Mouse (Mus musculus) forebrain, embryonic 14.5 days (tissue): ENCODE measurements around the gene Hip1r. TPM values are rescaled to one million over a fixed set of nuclear protein-coding genes. Genes with fewer than 3 reads are reported as not detected.

Experiments used
- ATAC-seq: fragments of 200-750 bp; cut with Nextera tagmentation; 2 replicates; pipeline ENCODE4 v1.8.0; 2017; ENCODE audit warnings: mild to moderate bottlenecking, moderate library complexity
- DNase-seq: peaks from one replicate; pipeline ENCODE4 v3.0.0-alpha.2; 2015; ENCODE audit warnings: low spot score
- H3K27ac ChIP-seq: fragments of 300-500 bp; sonication (generic); 2 replicates; pipeline ENCODE4 v1.5.1; 2014; ENCODE audit warnings: low read depth, mild to moderate bottlenecking, control low read depth, low read length, moderate library complexity
- H3K27me3 ChIP-seq: fragments of 300-500 bp; sonication (generic); replicated peaks from 2 replicates; pipeline ENCODE4 v1.6.1; 2014; ENCODE audit warnings: low read length, control low read depth, mixed read lengths; ENCODE audit not compliant: control insufficient read depth, insufficient read depth
- H3K36me3 ChIP-seq: fragments of 300-500 bp; sonication (generic); 2 replicates; pipeline ENCODE4 v1.6.1; 2014; ENCODE audit warnings: low read length, control low read depth; ENCODE audit not compliant: control insufficient read depth, insufficient read depth
- H3K4me1 ChIP-seq: fragments of 300-500 bp; sonication (generic); 2 replicates; pipeline ENCODE4 v1.6.1; 2014; ENCODE audit warnings: antibody characterized with exemption, low read length, control low read depth; ENCODE audit not compliant: control insufficient read depth, insufficient read depth
- H3K4me2 ChIP-seq: fragments of 300-500 bp; sonication (generic); 2 replicates; pipeline ENCODE4 v1.6.1; 2014; ENCODE audit warnings: mild to moderate bottlenecking, control low read depth, low read length
- H3K4me3 ChIP-seq: fragments of 300-500 bp; sonication (generic); 2 replicates; pipeline ENCODE4 v1.5.1; 2014; ENCODE audit warnings: low read depth, low read length, control low read depth
- H3K9ac ChIP-seq: fragments of 300-500 bp; sonication (generic); 2 replicates; pipeline ENCODE4 v1.6.1; 2014; ENCODE audit warnings: mild to moderate bottlenecking, low read length, control low read depth, moderate library complexity
- H3K9me3 ChIP-seq: fragments of 300-500 bp; sonication (generic); replicated peaks from 2 replicates; pipeline ENCODE4 v1.6.1; 2016; ENCODE audit warnings: low read length, control low read depth, mixed read lengths; ENCODE audit not compliant: control insufficient read depth
- WGBS: fragments of 180-500 bp; shearing (Covaris S2); extraction: QIAGEN DNeasy Blood & Tissue Kit; methylation state at CpG from one replicate; pipeline ENCODE4 v1.1.7; 2014; 5-methylcytosine and 5-hydroxymethylcytosine counted together
- polyA plus RNA-seq: library from polyadenylated mRNA; unstranded; fragments of >200 nt; fragmentation: Nextera tagmentation; extraction: Ambion mirVana; gene quantifications from 2 replicates; pipeline ENCODE4 v1.2.1, GENCODE M21; 2014

Hip1r gene
- 12.4 and 27.1 TPM in 2 replicates for polyA plus RNA-seq

DNA sequence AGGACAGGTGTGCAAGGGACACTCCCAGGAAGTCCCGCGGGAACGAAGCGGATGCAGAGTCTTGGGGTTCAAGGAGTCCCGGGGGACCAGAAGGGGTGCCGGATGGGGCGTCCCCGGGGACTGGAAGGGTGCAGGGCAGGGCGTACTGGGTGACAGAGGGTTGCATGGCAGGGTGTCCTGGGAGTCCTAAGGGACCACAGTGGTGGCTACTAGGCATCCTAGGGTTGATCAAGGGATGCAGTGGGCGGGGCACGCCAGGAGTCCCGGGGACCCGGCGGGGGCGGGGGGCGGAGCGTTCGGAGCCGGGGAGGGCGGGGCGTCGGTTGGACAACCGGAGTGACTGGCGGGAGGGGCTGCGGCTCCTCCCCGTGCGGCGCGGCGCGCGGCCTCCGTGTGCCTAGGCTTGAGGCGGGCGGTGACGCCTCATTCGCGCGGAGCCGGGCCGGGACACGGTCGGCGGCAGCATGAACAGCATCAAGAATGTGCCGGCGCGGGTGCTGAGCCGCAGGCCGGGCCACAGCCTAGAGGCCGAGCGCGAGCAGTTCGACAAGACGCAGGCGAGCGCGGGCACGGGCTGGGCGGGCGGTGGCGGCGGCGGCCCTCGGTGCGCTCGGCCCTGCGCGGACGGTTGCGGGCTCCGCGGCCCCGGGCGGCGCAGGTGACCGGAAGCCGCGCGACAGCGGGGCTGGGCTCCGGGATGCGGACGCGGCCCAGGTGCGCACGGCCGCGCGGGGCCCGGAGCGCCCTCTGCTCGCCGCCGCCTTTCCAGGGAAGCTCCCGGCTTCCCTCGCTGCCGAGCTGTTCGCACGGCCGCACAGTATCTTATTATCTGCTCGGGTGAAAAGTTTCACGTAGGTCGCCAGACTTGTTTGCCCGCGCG lies at the start of gene Hip1r:
Gene Hip1r (plus strand): TSS at position 330 of the 880 bp plus-strand sequence.
- H3K36me3 ChIP-seq = no peaks in the 10 kb centered on the region
- no peaks in the 10 kb centered on the region for H3K27me3 ChIP-seq
- 1% methylated on average over 78 of the region's 106 CpGs for WGBS
- peak within 1 kb of the TSS; percentile 90 for H3K4me2 ChIP-seq
- peak within 1 kb of the TSS; percentile 39; the same call in 1 of the 2 replicates for H3K27ac ChIP-seq
- peak; percentile 85 for ATAC-seq
- DNase-seq = peak; percentile 73
- H3K9me3 ChIP-seq = no peaks in the 10 kb centered on the region
- peak within 1 kb of the TSS; percentile 76 for H3K4me3 ChIP-seq
- H3K9ac ChIP-seq = peak within 1 kb of the TSS; percentile 81
- peaks cover 8% of the 10 kb centered on the region; the same call in 1 of the 2 replicates for H3K4me1 ChIP-seq

DNA sequence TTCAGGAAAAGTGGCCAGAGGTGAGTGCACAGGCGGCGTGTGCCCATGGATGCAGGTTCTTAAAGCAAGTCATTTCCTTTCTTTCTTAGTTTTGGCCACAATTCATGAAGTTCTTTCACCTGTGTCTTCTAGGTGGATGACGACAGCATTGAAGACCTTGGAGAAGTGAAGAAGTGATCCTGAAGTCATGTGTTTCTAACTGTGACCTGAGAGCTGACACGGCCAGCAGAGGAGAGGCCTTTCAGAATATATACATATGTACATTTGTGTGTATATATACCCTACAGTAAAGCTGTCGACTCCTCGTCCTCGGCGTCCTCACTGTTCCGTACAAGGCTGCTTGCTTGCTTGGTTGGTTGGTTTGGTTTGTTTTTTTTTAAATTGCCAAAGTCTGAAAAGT lies 46.3 kb upstream of the Hip1r start, which contains the start of gene Gm43518:
Gene Gm43518 (plus strand): TSS at position 301 of the 400 bp plus-strand sequence.
- Histone ChIP-seq H3K9me3 (no peaks in the 10 kb centered on the region), H3K27me3 (no peaks in the 10 kb centered on the region), H3K36me3 (peaks cover 66% of the 10 kb centered on the region), H3K27ac (no peak within 1 kb of the TSS), H3K4me1 (peaks cover 4% of the 10 kb centered on the region), H3K4me3 (no peak within 1 kb of the TSS), H3K9ac (no peak within 1 kb of the TSS), H3K4me2 (no peak within 1 kb of the TSS)
- 94% methylated on average over 9 of the region's 9 CpGs for WGBS
- no peak for DNase-seq
- no peak for ATAC-seq

DNA sequence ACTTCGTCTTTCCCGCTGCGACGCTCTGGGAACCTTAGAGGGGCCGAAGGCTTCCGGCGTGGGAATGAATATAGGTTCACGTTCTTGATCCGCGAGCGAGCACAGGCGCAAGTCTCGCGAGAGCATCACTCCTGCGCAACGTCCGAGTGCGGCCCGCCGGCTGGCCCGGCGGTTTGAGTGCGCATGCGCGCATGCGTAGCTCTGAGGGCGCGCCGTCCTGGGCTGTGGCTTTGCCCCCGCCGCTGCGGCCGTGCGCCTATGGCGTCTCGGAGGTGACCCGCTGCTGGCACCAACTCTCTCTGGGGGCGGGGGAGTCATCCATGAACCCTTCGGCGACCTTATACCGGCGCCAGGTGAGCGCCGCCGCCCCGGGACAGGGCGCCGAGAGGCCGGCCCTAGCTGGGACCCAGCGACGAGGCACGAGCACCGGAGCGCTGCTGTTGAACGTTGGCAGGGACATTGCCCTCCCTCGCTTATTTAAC lies 42.9 kb upstream of the Hip1r start, which contains the start of gene Ccdc62:
Gene Ccdc62 (plus strand): TSS at position 172 of the 482 bp plus-strand sequence.
- Histone ChIP-seq H3K36me3 (peaks cover 32% of the 10 kb centered on the region), H3K4me2 (peak within 1 kb of the TSS; percentile 69), H3K4me1 (peaks cover 4% of the 10 kb centered on the region), H3K9me3 (no peaks in the 10 kb centered on the region), H3K27me3 (no peaks in the 10 kb centered on the region), H3K9ac (peak within 1 kb of the TSS; percentile 76), H3K4me3 (peak within 1 kb of the TSS; percentile 55), H3K27ac (peak within 1 kb of the TSS; percentile 81)
- peak; percentile 99 for ATAC-seq
- under 1% methylated on average over 56 of the region's 56 CpGs for WGBS
- peak; percentile 98 for DNase-seq

DNA sequence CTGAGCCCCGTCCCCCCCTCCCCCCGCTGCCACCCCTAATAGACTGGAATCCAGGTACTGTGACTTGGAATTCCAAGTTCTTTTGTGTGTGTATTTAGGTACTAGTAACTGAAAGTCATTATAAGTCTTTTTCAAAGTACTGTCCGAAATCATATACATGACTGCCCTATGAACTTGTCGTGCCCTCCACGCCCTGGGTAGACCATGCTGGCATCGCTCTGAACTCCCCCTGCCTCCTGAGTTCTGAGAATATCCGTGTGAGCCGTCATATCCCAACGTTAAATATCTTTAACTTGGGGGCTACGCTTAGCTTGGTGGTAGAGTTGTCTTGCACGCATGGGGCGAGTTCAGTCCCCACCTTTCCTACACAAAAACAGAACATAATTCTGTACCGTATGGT lies 42.3 kb upstream of the Hip1r start:
- peaks cover 26% of the 10 kb centered on the region for H3K36me3 ChIP-seq
- peaks cover 4% of the 10 kb centered on the region for H3K4me1 ChIP-seq
- H3K9ac ChIP-seq = peak overlapping the region; percentile 76
- peak overlapping the region; percentile 55 for H3K4me3 ChIP-seq
- H3K27me3 ChIP-seq = no peaks in the 10 kb centered on the region
- no peak for ATAC-seq
- no peaks in the 10 kb centered on the region for H3K9me3 ChIP-seq
- WGBS = 52% methylated on average over 13 of the region's 13 CpGs
- no peak overlapping the region for H3K27ac ChIP-seq
- H3K4me2 ChIP-seq = peak overlapping the region; percentile 69
- DNase-seq = no peak

DNA sequence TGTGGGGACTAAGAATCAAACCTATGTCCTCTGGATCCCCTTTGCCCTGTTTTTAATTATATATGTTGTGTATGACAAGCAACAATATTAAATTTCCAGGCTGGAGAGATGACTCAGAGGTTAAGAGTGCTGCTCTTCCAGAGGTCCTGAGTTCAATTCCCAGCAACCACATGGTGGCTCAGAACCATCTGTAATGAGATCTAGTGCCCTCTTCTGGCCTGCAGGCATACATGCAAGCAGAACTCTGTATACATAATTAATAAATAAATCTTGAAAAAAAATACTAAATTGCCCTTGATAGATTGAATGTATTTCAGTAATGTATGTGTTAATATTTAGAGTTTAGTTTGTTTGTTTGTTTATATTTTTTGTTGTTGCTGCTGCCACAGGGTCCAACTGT lies 40.5 kb upstream of the Hip1r start:
- Histone ChIP-seq H3K4me2 (no peak overlapping the region), H3K27me3 (no peaks in the 10 kb centered on the region), H3K9ac (no peak overlapping the region), H3K4me1 (peaks cover 4% of the 10 kb centered on the region), H3K9me3 (no peaks in the 10 kb centered on the region), H3K4me3 (no peak overlapping the region), H3K36me3 (peaks cover 8% of the 10 kb centered on the region), H3K27ac (no peak overlapping the region)
- ATAC-seq (no peak), DNase-seq (no peak)

DNA sequence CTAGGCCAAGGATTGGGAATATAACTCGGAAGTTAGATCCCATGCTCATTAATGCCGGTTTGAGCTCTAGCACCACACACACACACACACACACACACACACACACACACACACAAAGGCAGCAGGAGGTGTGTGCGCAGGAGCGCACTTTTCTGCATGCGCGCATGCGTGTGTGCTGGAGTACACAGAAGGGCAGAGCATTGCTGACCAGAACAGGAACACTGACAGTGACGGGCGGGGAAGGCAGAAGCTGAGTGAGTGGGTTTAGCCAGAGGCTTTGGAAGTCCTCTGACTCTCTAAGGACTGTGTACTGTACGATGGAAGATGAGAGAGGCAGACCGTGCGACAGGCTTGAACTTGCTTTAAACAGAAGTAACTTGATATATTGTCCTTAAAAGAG lies 39.9 kb upstream of the Hip1r start:
- Histone ChIP-seq H3K4me3 (no peak overlapping the region), H3K27me3 (no peaks in the 10 kb centered on the region), H3K9ac (no peak overlapping the region), H3K36me3 (0 out of 2 replicates have a peak, but pooled peaks cover 3% of the 10 kb centered on the region), H3K4me2 (no peak overlapping the region), H3K4me1 (peaks cover 4% of the 10 kb centered on the region), H3K27ac (no peak overlapping the region), H3K9me3 (no peaks in the 10 kb centered on the region)
- no peak for DNase-seq
- ATAC-seq = no peak
- WGBS = 93% methylated on average over 12 of the region's 12 CpGs

DNA sequence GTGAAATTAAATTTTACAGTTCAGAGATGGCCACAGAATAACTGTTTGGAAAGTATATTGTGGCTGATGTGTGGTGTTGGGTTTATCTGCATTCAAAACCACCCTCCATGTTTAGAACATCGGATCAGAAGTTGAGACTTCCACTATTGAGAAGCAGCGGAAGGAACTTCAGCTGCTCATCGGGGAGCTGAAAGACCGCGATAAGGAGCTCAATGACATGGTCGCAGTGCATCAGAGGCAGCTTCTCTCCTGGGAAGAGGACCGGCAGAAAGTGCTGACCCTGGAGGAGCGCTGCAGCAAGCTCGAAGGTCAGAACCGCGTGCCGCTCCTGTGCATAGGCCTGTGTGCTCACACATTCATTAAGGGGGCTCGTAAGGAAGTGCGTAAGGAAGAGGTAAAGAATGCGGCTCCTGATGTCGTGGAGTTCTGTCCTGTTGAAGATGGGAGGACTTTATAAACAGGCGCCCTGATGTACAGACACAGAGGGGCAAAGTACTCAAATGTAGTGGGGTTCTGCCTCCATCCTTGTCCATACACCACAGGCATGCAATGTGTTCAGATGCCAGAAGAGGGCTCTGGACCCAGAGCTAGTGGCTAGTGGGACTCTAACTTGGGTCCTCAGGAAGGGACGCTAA lies 39.4 kb upstream of the Hip1r start:
- no peak overlapping the region for H3K4me2 ChIP-seq
- 45% methylated on average over 18 of the region's 18 CpGs for WGBS
- no peak overlapping the region for H3K4me3 ChIP-seq
- H3K27me3 ChIP-seq = no peaks in the 10 kb centered on the region
- peak; percentile 23 for DNase-seq
- no peak for ATAC-seq
- no peaks in the 10 kb centered on the region for H3K36me3 ChIP-seq
- peaks cover 4% of the 10 kb centered on the region for H3K4me1 ChIP-seq
- H3K9ac ChIP-seq = no peak overlapping the region
- H3K9me3 ChIP-seq = no peaks in the 10 kb centered on the region
- H3K27ac ChIP-seq = no peak overlapping the region

DNA sequence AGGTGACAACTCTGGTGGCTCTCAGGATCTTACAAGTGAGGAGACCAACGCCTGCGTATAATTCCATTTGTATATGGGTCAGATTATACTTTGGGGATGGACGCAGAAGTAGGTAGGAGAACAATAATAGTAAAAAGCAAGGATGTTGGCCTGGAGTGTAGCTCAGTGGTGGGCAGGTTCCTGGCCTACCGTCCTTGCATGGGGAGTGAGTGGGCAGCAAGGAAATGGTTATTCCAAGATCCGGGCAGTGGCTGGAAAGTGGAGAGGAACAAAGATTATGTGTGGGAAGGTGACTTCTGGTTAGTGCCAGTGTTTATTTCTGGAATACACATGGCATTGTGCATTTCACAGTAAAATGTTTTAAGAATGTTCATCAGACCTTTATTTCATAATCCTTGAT lies 37.5 kb upstream of the Hip1r start:
- H3K27me3 ChIP-seq = no peaks in the 10 kb centered on the region
- 88% methylated on average over 5 of the region's 5 CpGs for WGBS
- peaks cover 3% of the 10 kb centered on the region for H3K4me1 ChIP-seq

More for the DNA sequence above, 37.5 kb upstream of the Hip1r start:
- Histone ChIP-seq H3K9ac (no peak overlapping the region), H3K9me3 (no peaks in the 10 kb centered on the region), H3K4me2 (no peak overlapping the region), H3K4me3 (no peak overlapping the region), H3K27ac (no peak overlapping the region), H3K36me3 (no peaks in the 10 kb centered on the region)
- ATAC-seq (no peak), DNase-seq (no peak)
